Mouse (Mus musculus): ENCODE measurements around the gene Camkk1. TPM values are rescaled to one million over a fixed set of nuclear protein-coding genes. Genes with fewer than 3 reads are reported as not detected.

Gene Camkk1
- polyA plus RNA-seq, 1 experiment, result 20.9 TPM

DNA sequence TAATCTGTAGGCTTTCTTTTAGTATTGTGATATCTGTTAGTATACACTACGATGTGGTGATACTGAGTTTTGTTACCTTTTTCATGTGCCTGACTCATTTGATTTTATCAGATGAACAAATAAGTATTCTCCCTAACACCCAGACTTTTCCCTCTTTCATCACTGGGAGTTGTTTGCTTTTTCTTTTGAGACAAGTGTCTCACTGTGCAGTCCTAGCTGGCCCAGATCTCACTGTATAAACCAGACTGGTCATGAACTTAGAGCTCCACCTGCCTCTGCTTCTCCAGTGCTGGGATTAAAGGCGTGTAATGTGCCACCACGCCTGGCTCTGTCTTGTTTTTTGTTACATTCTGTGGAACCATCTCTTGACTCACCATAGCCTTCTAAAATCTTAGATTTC lies 40.8 kb downstream of the Camkk1 start:
- TF ChIP-seq CTCF (IDR thresholded peaks at IDR 0.05; ENCODE audit: borderline replicate concordance, extremely low read depth, insufficient read depth, insufficient read length) (no peak), POLR2A (IDR thresholded peaks at IDR 0.05; ENCODE audit: borderline replicate concordance, extremely low read depth, insufficient read depth, insufficient read length, poor library complexity, severe bottlenecking) (no peak)
- DNase-seq (ENCODE audit: low read depth), result no peak

DNA sequence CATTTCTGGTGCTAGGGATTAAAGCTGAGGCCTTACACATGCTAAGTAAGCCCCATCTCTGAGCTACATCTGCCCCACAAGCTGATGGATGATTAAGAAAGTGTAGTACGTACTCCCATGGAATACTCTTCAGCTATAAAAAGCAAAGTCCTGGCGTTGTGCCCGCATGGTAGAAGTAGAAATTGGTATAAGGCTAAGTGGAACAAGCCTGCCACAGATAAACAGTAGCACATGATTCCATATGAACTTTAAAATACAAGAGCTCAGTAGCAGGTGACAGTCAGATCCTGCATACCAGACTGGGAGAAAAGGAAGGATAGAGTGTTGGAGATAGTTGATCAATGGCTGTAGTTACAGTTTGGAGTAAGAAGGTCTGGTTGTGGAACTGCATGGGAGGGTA lies 42.6 kb downstream of the Camkk1 start:
- no peak for DNase-seq (ENCODE audit: low read depth)
- TF ChIP-seq POLR2A (IDR thresholded peaks at IDR 0.05; ENCODE audit: borderline replicate concordance, extremely low read depth, insufficient read depth, insufficient read length, poor library complexity, severe bottlenecking), result no peak
- TF ChIP-seq CTCF (IDR thresholded peaks at IDR 0.05; ENCODE audit: borderline replicate concordance, extremely low read depth, insufficient read depth, insufficient read length), result no peak

DNA sequence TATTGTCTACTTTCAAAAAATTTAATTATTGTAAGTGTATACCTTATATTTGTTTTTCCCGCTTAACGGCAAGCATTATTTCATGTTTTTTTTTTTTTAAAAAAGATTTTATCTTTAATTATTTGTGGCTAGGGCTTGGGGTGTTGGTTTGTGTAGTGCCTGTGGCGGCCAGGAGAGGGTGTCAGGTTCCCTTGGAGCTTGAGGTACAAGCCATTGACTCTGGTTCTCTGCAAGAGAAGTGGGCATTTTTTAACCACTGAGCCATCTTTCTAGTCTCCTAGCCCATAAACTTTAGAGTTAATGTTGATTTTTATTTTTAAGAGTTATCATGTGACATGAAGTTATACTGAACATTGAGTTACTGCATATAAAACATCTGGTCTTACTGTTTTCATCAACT lies 53.0 kb downstream of the Camkk1 start:
- peak; percentile 62 for TF ChIP-seq CTCF (IDR thresholded peaks at IDR 0.05; ENCODE audit: borderline replicate concordance, extremely low read depth, insufficient read depth, insufficient read length)
- TF ChIP-seq POLR2A (IDR thresholded peaks at IDR 0.05; ENCODE audit: borderline replicate concordance, extremely low read depth, insufficient read depth, insufficient read length, poor library complexity, severe bottlenecking), result no peak

DNA sequence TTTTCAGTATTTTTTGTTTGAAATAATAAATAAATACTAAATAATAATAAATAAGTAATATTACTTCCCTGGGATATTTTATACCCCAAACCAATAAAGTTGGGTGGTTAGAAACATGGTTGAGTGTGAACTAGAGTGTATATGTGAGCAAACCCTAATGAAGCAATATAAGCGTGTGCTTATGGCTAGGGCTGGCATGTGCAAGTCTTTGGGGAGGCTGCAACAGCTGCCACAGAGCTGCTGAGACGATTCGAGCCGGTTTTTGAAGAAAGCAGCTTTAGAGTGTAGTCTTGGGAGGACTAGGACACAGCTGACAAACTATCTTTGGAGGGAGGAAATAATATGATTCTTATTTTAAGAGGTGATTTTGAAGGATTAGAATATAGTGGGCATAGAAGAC lies 57.5 kb downstream of the Camkk1 start:
- no peak for TF ChIP-seq CTCF (IDR thresholded peaks at IDR 0.05; ENCODE audit: borderline replicate concordance, extremely low read depth, insufficient read depth, insufficient read length)
- no peak for TF ChIP-seq POLR2A (IDR thresholded peaks at IDR 0.05; ENCODE audit: borderline replicate concordance, extremely low read depth, insufficient read depth, insufficient read length, poor library complexity, severe bottlenecking)
- DNase-seq (ENCODE audit: low read depth), result no peak

More for the DNA sequence above, 53.0 kb downstream of the Camkk1 start:
- peak; percentile 40 for DNase-seq (ENCODE audit: low read depth)

DNA sequence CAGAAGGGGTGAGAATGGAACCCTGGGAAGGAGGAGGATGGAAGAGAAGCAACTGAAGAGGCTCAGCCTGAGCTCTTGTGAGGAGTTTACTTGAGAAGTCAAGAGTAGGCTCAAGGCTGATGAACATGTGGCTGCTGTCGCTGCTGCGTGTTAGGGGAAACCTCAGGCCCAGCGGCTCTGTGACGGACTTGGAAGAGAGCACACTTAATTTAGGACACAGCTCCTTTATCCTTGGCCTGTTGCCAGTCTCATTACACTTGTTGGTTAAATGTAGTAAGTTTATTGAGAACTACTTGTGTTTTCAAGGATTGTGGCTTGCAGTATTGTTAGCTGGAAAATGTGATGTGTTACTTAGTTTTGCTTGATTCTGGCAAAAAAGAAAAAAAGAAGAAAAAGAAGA lies 57.9 kb downstream of the Camkk1 start:
- TF ChIP-seq CTCF (IDR thresholded peaks at IDR 0.05; ENCODE audit: borderline replicate concordance, extremely low read depth, insufficient read depth, insufficient read length) (no peak), POLR2A (IDR thresholded peaks at IDR 0.05; ENCODE audit: borderline replicate concordance, extremely low read depth, insufficient read depth, insufficient read length, poor library complexity, severe bottlenecking) (no peak)
- peak; percentile 35 for DNase-seq (ENCODE audit: low read depth)

DNA sequence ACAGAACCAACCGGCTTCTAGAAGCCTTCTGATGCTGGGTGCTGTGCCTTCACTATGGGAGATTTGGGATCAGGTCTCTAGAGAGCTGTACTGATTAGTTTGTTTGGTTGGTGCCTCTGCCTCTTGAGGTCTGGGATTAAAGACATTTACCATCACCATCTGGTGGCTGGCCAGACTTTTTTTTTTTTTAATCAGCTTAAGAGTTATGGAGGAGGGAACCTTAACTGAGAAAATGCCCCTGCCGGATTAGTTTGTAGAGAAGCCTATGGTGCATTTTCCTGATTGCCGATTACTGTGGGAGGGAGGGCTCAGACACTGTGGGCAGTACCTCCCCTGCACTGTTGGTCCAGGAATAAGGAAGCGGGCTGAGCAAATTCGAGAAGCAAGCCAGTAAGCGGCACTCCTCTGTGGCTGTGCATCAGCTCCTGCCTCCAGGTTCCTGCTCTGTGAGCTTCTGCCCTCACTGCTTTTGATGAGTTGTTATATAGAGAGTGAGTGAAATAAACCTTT lies 58.5 kb downstream of the Camkk1 start:
- DNase-seq (ENCODE audit: low read depth), result peak; percentile 30

DNA sequence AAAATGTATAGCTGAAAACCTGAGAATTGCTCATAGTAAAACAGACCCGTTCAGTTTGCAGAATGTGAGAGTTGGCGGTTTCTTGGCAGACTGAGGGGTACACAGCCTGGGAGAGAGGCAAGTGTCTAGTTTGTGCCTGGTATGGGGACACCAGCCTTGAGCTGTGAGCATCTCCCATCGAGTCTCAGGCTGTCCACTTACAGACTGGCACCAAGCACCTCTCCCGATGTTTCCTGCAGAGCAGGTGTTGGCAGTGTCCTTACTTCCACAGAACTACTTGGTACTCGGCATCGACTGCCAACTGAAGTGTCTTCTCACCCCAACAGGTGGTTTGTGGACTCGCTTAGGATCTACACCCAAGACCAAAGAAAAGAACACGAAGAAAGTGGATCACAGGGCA lies 59.8 kb downstream of the Camkk1 start:
- TF ChIP-seq CTCF (IDR thresholded peaks at IDR 0.05; ENCODE audit: borderline replicate concordance, extremely low read depth, insufficient read depth, insufficient read length) (no peak), POLR2A (IDR thresholded peaks at IDR 0.05; ENCODE audit: borderline replicate concordance, extremely low read depth, insufficient read depth, insufficient read length, poor library complexity, severe bottlenecking) (no peak)
- DNase-seq (ENCODE audit: low read depth), result no peak

More for the DNA sequence above, 58.5 kb downstream of the Camkk1 start:
- TF ChIP-seq CTCF (IDR thresholded peaks at IDR 0.05; ENCODE audit: borderline replicate concordance, extremely low read depth, insufficient read depth, insufficient read length) (no peak), POLR2A (IDR thresholded peaks at IDR 0.05; ENCODE audit: borderline replicate concordance, extremely low read depth, insufficient read depth, insufficient read length, poor library complexity, severe bottlenecking) (no peak)

DNA sequence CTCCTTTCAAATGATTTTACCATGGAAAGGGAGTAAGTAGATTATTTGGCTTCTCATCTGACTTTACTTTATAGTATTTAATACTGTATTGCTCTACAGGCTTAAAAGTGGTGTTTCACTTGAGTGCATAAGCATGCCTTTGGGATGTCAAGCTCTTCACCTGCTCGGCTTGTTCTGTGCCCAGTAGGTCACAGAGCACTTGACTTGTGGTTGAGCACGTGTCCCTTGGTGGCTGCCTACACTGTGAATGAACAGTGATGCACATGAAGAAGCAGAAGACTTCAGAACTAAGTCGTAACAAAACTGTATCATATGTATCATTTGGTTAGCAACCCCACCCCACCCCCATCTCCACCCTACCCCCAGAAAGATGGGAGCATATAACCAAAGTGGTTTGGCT lies 61.5 kb downstream of the Camkk1 start:
- DNase-seq (ENCODE audit: low read depth), result no peak
- TF ChIP-seq CTCF (IDR thresholded peaks at IDR 0.05; ENCODE audit: borderline replicate concordance, extremely low read depth, insufficient read depth, insufficient read length) (no peak), POLR2A (IDR thresholded peaks at IDR 0.05; ENCODE audit: borderline replicate concordance, extremely low read depth, insufficient read depth, insufficient read length, poor library complexity, severe bottlenecking) (no peak)

DNA sequence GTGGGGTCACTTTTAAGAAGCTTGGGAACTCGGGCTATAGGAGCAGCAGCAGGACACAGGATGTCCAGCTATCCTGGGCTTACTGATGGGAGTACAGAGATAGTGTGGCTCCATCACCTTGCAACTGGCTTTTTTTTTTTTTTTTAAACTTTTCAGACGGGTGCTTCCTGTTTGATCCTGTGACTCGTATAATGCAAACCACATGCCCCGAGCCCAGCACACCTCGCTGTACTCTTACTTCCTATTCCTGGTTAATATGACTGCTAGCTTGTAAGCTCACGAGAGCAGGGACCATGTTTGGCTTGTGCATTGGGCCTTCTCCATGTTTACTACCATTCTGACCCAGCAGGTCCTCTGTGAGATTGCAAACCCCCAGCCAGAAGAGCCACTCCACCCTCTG lies 65.5 kb downstream of the Camkk1 start:
- TF ChIP-seq CTCF (IDR thresholded peaks at IDR 0.05; ENCODE audit: borderline replicate concordance, extremely low read depth, insufficient read depth, insufficient read length) (no peak), POLR2A (IDR thresholded peaks at IDR 0.05; ENCODE audit: borderline replicate concordance, extremely low read depth, insufficient read depth, insufficient read length, poor library complexity, severe bottlenecking) (no peak)
- no peak for DNase-seq (ENCODE audit: low read depth)

DNA sequence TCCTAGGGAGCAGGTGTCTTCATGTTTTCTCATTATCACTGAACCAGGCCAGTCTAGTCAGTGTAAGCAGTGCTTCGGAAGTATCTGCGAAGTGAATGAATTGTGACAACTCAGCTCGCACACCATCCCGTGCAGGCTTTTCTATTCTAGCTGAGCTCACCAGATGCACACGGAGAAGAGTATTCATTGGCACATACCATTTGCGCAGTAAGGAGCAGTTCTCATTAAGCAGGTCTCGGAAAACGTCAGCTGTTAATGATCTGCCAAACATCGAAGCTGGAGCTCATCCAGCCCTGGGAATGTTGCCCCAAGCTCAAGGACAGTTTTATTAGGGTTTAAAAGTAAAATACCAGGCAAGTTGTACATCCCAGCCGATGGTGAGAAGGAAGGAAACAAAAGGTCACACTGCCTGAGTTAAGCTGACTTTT lies 66.0 kb downstream of the Camkk1 start:
- no peak for TF ChIP-seq CTCF (IDR thresholded peaks at IDR 0.05; ENCODE audit: borderline replicate concordance, extremely low read depth, insufficient read depth, insufficient read length)
- TF ChIP-seq POLR2A (IDR thresholded peaks at IDR 0.05; ENCODE audit: borderline replicate concordance, extremely low read depth, insufficient read depth, insufficient read length, poor library complexity, severe bottlenecking), result no peak
- DNase-seq (ENCODE audit: low read depth), result peak; percentile 90

DNA sequence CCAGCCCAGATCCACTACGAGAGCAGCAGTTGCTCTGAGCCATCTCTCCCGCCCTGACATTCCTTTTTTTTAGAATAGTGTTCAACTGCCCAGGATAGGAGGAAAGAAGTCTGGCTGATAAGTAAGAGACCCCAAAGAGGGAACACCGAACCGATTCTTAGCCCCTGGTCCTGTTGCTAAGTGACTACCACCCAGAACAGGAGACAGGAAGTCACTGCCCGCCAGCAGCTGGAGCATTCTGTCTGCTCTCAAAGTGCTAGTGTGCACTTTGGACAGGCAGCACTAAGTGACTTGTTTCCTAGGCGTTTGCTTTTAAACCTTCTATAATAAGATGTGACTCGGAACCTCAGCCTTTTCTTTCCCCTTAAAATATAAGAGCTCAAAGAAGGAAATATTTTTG lies 66.6 kb downstream of the Camkk1 start:
- DNase-seq (ENCODE audit: low read depth), result peak; percentile 14
- TF ChIP-seq CTCF (IDR thresholded peaks at IDR 0.05; ENCODE audit: borderline replicate concordance, extremely low read depth, insufficient read depth, insufficient read length) (no peak), POLR2A (IDR thresholded peaks at IDR 0.05; ENCODE audit: borderline replicate concordance, extremely low read depth, insufficient read depth, insufficient read length, poor library complexity, severe bottlenecking) (no peak)

DNA sequence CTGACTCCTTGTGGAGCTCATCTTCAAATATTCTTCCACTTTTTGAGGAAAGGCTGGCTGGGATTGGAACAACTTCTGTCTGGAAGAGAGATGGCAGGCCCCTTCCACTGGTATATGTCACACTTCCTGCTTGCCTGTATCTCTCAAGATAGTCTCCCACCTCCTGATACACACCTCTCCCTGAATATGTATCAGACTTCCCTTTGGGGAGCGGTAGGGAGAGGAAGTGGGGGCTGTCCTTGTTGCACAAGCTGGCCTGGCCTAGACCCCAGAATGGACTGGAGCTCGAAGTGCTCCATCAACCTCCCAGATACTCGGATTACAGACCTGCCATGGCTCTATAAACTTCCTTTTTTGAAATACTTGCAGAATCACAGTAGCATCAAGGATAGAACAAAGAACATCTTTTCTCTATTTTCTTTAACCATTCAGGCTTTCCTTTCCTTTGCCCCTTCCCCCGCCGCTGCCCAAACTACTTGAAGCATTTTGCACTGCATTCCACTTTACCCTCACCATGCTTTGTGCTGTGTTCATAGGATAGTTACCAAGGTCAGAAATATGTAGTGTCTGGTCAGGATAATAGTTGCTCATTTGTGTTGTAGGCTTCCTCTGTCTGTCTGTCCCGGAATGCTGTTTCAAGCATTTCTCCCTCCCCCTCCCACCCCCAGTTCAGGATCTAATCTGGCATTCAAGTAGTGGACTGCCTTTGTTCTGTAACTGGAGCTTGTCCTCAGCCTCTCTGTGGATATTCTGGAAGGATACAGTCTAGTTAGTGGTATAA lies 69.1 kb downstream of the Camkk1 start:
- no peak for TF ChIP-seq POLR2A (IDR thresholded peaks at IDR 0.05; ENCODE audit: borderline replicate concordance, extremely low read depth, insufficient read depth, insufficient read length, poor library complexity, severe bottlenecking)
- no peak for TF ChIP-seq CTCF (IDR thresholded peaks at IDR 0.05; ENCODE audit: borderline replicate concordance, extremely low read depth, insufficient read depth, insufficient read length)
- DNase-seq (ENCODE audit: low read depth), result peak; percentile 22

Data from brain, embryonic 14.5 days (tissue).